Mouse (Mus musculus) E14TG2a.4 (cell line): Measurements from ENCODE around the gene Fbrs.

Source experiments
- CTCF ChIP-seq: conservative IDR thresholded peaks from 2 replicates; pipeline ENCODE4 v1.5.1; 2014; ENCODE audit warnings: low read length
- NANOG ChIP-seq: IDR thresholded peaks from 2 replicates; pipeline ENCODE4 v1.6.1; 2014; ENCODE audit warnings: borderline replicate concordance, low read length, mixed read lengths
- POU5F1 ChIP-seq: IDR thresholded peaks from 2 replicates; pipeline ENCODE4 v1.6.1; 2014; ENCODE audit warnings: low read length, borderline replicate concordance

GRCm38 (mm10) chr7:127489982-127490381, 11.0 kb downstream of the Fbrs start:
- no peak for TF ChIP-seq CTCF
- TF ChIP-seq POU5F1 = no peak
- no peak for TF ChIP-seq NANOG
